Mouse (Mus musculus) hindbrain, embryonic 16.5 days (tissue): ENCODE measurements around the gene Nphp1. TPM values are rescaled to one million over a fixed set of nuclear protein-coding genes. Genes with fewer than 3 reads are reported as not detected.

Source experiments
- ATAC-seq: fragments of 200-750 bp; cut with Nextera tagmentation; 2 replicates; pipeline ENCODE4 v1.8.0; 2017; ENCODE audit warnings: moderate TSS enrichment, moderate library complexity
- H3K27ac ChIP-seq: fragments of 300-500 bp; sonication (generic); 2 replicates; pipeline ENCODE4 v1.5.1; 2014; ENCODE audit warnings: low read depth, mild to moderate bottlenecking, control low read depth, low read length, moderate library complexity
- H3K27me3 ChIP-seq: fragments of 300-500 bp; sonication (generic); replicated peaks from 2 replicates; pipeline ENCODE4 v1.6.1; 2014; ENCODE audit warnings: low read length; ENCODE audit not compliant: control insufficient read depth, insufficient read depth
- H3K36me3 ChIP-seq: fragments of 300-500 bp; sonication (generic); 2 replicates; pipeline ENCODE4 v1.6.1; 2014; ENCODE audit warnings: mild to moderate bottlenecking, low read length, moderate library complexity, mixed read lengths; ENCODE audit not compliant: control insufficient read depth, insufficient read depth
- H3K4me1 ChIP-seq: fragments of 300-500 bp; sonication (generic); 2 replicates; pipeline ENCODE4 v1.6.1; 2014; ENCODE audit warnings: low read depth, low read length; ENCODE audit not compliant: control insufficient read depth, insufficient read depth
- H3K4me2 ChIP-seq: fragments of 300-500 bp; sonication (generic); 2 replicates; pipeline ENCODE4 v1.6.1; 2014; ENCODE audit warnings: mild to moderate bottlenecking, low read length, control low read depth, moderate library complexity
- H3K4me3 ChIP-seq: fragments of 300-500 bp; sonication (generic); 2 replicates; pipeline ENCODE4 v1.5.1; 2014; ENCODE audit warnings: mild to moderate bottlenecking, low read length, control low read depth, moderate library complexity
- H3K9ac ChIP-seq: fragments of 300-500 bp; sonication (generic); 2 replicates; pipeline ENCODE4 v1.6.1; 2014; ENCODE audit warnings: low read depth, mild to moderate bottlenecking, control low read depth, low read length, moderate library complexity
- H3K9me3 ChIP-seq: fragments of 300-500 bp; sonication (generic); 2 replicates; pipeline ENCODE4 v1.6.1; 2014; ENCODE audit warnings: mild to moderate bottlenecking, low read length, moderate library complexity; ENCODE audit not compliant: control insufficient read depth
- WGBS: fragments of 180-500 bp; shearing (Covaris S2); extraction: QIAGEN DNeasy Blood & Tissue Kit; methylation state at CpG from one replicate; pipeline ENCODE4 v1.1.7; 2014; 5-methylcytosine and 5-hydroxymethylcytosine counted together
- polyA plus RNA-seq: library from polyadenylated mRNA; unstranded; fragments of >200 nt; fragmentation: Nextera tagmentation; extraction: Ambion mirVana; gene quantifications from 2 replicates; pipeline ENCODE4 v1.2.1, GENCODE M21; 2015

The Nphp1 gene
- polyA plus RNA-seq, 1 experiment from 2014 or later, result 14.7 TPM

- no peaks in the 10 kb centered on the region for H3K27me3 ChIP-seq
- no peaks in the 10 kb centered on the region for H3K9me3 ChIP-seq
- H3K9ac ChIP-seq, result no peak overlapping the region
- 92% methylated on average over 5 of the region's 5 CpGs for WGBS
- H3K27ac ChIP-seq, result no peak overlapping the region
- H3K4me3 ChIP-seq, result no peak overlapping the region
- no peak for ATAC-seq
- H3K36me3 ChIP-seq, result no peaks in the 10 kb centered on the region
- peaks cover 2% of the 10 kb centered on the region; the same call in 1 of the 2 replicates for H3K4me1 ChIP-seq
- H3K4me2 ChIP-seq, result no peak overlapping the region
Observed at GRCm38 (mm10) chr2:127778451-127778850, 10.2 kb downstream of the Nphp1 start.

- Histone ChIP-seq H3K27ac (no peak overlapping the region), H3K4me3 (no peak overlapping the region), H3K4me1 (peaks cover 2% of the 10 kb centered on the region; the same call in 1 of the 2 replicates), H3K4me2 (no peak overlapping the region), H3K9me3 (no peaks in the 10 kb centered on the region), H3K36me3 (peaks cover 7% of the 10 kb centered on the region; the same call in 1 of the 2 replicates), H3K27me3 (no peaks in the 10 kb centered on the region), H3K9ac (no peak overlapping the region)
- 73% methylated on average over 3 of the region's 3 CpGs for WGBS
- no peak for ATAC-seq
Observed at GRCm38 (mm10) chr2:127775013-127775412, 13.7 kb downstream of the Nphp1 start.

GRCm38 (mm10) chr2:127774578-127774941, 14.1 kb downstream of the Nphp1 start:
- H3K4me3 ChIP-seq, result no peak overlapping the region
- no peaks in the 10 kb centered on the region for H3K9me3 ChIP-seq
- H3K4me2 ChIP-seq, result no peak overlapping the region
- WGBS, result 21% methylated on average over 1 of the region's 1 CpGs
- no peak for ATAC-seq
- H3K9ac ChIP-seq, result no peak overlapping the region
- no peaks in the 10 kb centered on the region for H3K27me3 ChIP-seq
- H3K36me3 ChIP-seq, result peaks cover 7% of the 10 kb centered on the region; the same call in 1 of the 2 replicates
- peaks cover 2% of the 10 kb centered on the region; the same call in 1 of the 2 replicates for H3K4me1 ChIP-seq
- no peak overlapping the region for H3K27ac ChIP-seq

GRCm38 (mm10) chr2:127773938-127774577, 14.6 kb downstream of the Nphp1 start:
- peaks cover 7% of the 10 kb centered on the region; the same call in 1 of the 2 replicates for H3K36me3 ChIP-seq
- no peak overlapping the region for H3K4me2 ChIP-seq
- peak; percentile 52 for ATAC-seq
- peak overlapping the region; percentile 39; the same call in 1 of the 2 replicates for H3K27ac ChIP-seq
- no peak overlapping the region; the same call in 1 of the 2 replicates for H3K9ac ChIP-seq
- H3K4me3 ChIP-seq, result no peak overlapping the region
- peaks cover 2% of the 10 kb centered on the region; the same call in 1 of the 2 replicates for H3K4me1 ChIP-seq
- no peaks in the 10 kb centered on the region for H3K9me3 ChIP-seq
- 55% methylated on average over 15 of the region's 15 CpGs for WGBS
- no peaks in the 10 kb centered on the region for H3K27me3 ChIP-seq

- WGBS, result 93% methylated on average over 5 of the region's 5 CpGs
- no peaks in the 10 kb centered on the region for H3K27me3 ChIP-seq
- H3K4me3 ChIP-seq, result no peak overlapping the region
- no peaks in the 10 kb centered on the region for H3K4me1 ChIP-seq
- H3K27ac ChIP-seq, result no peak overlapping the region
- H3K9ac ChIP-seq, result no peak overlapping the region
- no peaks in the 10 kb centered on the region for H3K9me3 ChIP-seq
- no peak for ATAC-seq
- peaks cover 2% of the 10 kb centered on the region; the same call in 1 of the 2 replicates for H3K36me3 ChIP-seq
- H3K4me2 ChIP-seq, result no peak overlapping the region
Observed at GRCm38 (mm10) chr2:127761587-127761986, 27.1 kb downstream of the Nphp1 start.

- peaks cover 2% of the 10 kb centered on the region; the same call in 1 of the 2 replicates for H3K36me3 ChIP-seq
- no peaks in the 10 kb centered on the region for H3K9me3 ChIP-seq
- ATAC-seq, result no peak
- no peak overlapping the region for H3K9ac ChIP-seq
- H3K27ac ChIP-seq, result no peak overlapping the region
- H3K4me3 ChIP-seq, result no peak overlapping the region
- H3K4me1 ChIP-seq, result no peaks in the 10 kb centered on the region
- no peaks in the 10 kb centered on the region for H3K27me3 ChIP-seq
- 79% methylated on average over 10 of the region's 10 CpGs for WGBS
- no peak overlapping the region for H3K4me2 ChIP-seq
Observed at GRCm38 (mm10) chr2:127760429-127761000, 28.2 kb downstream of the Nphp1 start.

GRCm38 (mm10) chr2:127760014-127760413, 28.7 kb downstream of the Nphp1 start:
- Histone ChIP-seq H3K4me2 (no peak overlapping the region), H3K27ac (no peak overlapping the region), H3K27me3 (no peaks in the 10 kb centered on the region), H3K9me3 (no peaks in the 10 kb centered on the region), H3K36me3 (peaks cover 2% of the 10 kb centered on the region; the same call in 1 of the 2 replicates), H3K9ac (no peak overlapping the region), H3K4me1 (no peaks in the 10 kb centered on the region), H3K4me3 (no peak overlapping the region)
- 94% methylated on average over 6 of the region's 6 CpGs for WGBS
- ATAC-seq, result no peak

GRCm38 (mm10) chr2:127759157-127759880, 29.4 kb downstream of the Nphp1 start:
- no peak overlapping the region for H3K4me3 ChIP-seq
- no peak overlapping the region for H3K27ac ChIP-seq
- no peak overlapping the region for H3K4me2 ChIP-seq
- WGBS, result 89% methylated on average over 5 of the region's 5 CpGs
- no peaks in the 10 kb centered on the region for H3K4me1 ChIP-seq
- H3K9me3 ChIP-seq, result no peaks in the 10 kb centered on the region
- H3K9ac ChIP-seq, result no peak overlapping the region
- ATAC-seq, result no peak
- H3K27me3 ChIP-seq, result no peaks in the 10 kb centered on the region
- H3K36me3 ChIP-seq, result peaks cover 2% of the 10 kb centered on the region; the same call in 1 of the 2 replicates

GRCm38 (mm10) chr2:127757171-127757570, 31.5 kb downstream of the Nphp1 start:
- peak; percentile 89 for ATAC-seq
- Histone ChIP-seq H3K9me3 (no peaks in the 10 kb centered on the region), H3K36me3 (0 out of 2 replicates have a peak, but pooled peaks cover under 1% of the 10 kb centered on the region), H3K27ac (peak overlapping the region; percentile 45), H3K4me1 (no peaks in the 10 kb centered on the region), H3K9ac (0 out of 2 replicates have a peak overlapping the region, but pooled peaks have one; percentile 0), H3K4me2 (peak overlapping the region; percentile 7; the same call in 1 of the 2 replicates), H3K27me3 (no peaks in the 10 kb centered on the region), H3K4me3 (no peak overlapping the region)
- WGBS, result 42% methylated on average over 8 of the region's 8 CpGs
